ENCODE assay signal across 28 mouse cellular contexts in the genomic region with DNA sequence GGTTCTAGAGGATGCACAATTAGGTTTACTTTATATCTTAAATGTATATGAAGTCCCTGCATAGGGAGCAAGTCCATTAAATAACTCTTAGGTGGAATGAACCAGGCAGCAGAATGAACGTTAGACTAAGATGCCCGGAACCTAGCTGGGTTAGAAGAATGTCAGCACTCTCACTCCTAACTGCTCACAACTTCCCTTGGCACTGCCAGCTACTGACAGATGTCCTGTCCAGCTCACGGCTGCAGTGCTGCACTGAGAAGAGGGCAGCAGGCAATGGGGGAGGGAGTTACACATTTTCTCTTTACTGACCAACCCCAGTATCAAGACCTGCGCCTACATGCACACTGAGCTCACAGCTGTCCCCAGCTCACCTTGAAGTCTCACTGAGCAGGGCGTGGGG. TPM values are rescaled to one million over a fixed set of nuclear protein-coding genes. Genes with fewer than 3 reads are reported as not detected.
DNase-seq lines count a peak whose midpoint lies in the region; ATAC-seq and TF ChIP-seq lines count a peak whose summit lies in the region.
"Had no signal": no experiment of that assay in that cellular context is flagged by ENCODE, and none has a peak within 500 bp of the region (broad histone marks: within the 10 kb centered on the region; RNA-seq: fewer than 3 reads in every experiment).

No protein-coding gene starts in this region.

- ATAC-seq in hindbrain, postnatal 0 days = 0 out of 2 replicates have a peak, but pooled peaks have one; percentile 16
- ATAC-seq in hindbrain, embryonic 14.5 days (ENCODE audit: low FRiP score) = no peak
- ATAC-seq in lung, embryonic 15.5 days (ENCODE audit: borderline replicate concordance, extremely low read depth, low FRiP score, low TSS enrichment) = no peak; the same call in 1 of the 2 replicates
- ATAC-seq: activated CD4-positive, CD25-positive, alpha-beta regulatory T cell, adult 4 months; forebrain, embryonic 14.5 days had no signal

- no peaks in the 10 kb centered on the region for H3K4me1 ChIP-seq in hindbrain, postnatal 0 days (ENCODE audit: insufficient read depth, low read length)
- no peaks in the 10 kb centered on the region for H3K4me1 ChIP-seq in hindbrain, embryonic 14.5 days (replicated peaks; ENCODE audit: control insufficient read depth, insufficient read depth, low read length)
- H3K4me1 ChIP-seq in lung, embryonic 15.5 days = peaks cover 12% of the 10 kb centered on the region
- H3K4me1 ChIP-seq in lung, adult 2 months (ENCODE audit: control insufficient read depth, insufficient read depth, low read length) = no peaks in the 10 kb centered on the region
- no peaks in the 10 kb centered on the region for H3K4me1 ChIP-seq in CH12.LX (ENCODE audit: control insufficient read depth in 1 of 2, insufficient read depth in 2 of 2)
- no peaks in the 10 kb centered on the region for H3K4me1 ChIP-seq in MEL (ENCODE audit: control insufficient read depth in 1 of 2, insufficient read depth in 2 of 2, low read length in 2 of 2)
- H3K4me1 ChIP-seq: forebrain, embryonic 10.5 days; hindbrain, embryonic 10.5 days; hindbrain, embryonic 13.5 days had no signal

- no peak for DNase-seq in hindbrain, postnatal 0 days (ENCODE audit: low spot score)
- no peak for DNase-seq in hindbrain, embryonic 14.5 days (ENCODE audit: low spot score)
- no peak for DNase-seq in lung, adult 2 months
- DNase-seq in CH12.LX (ENCODE audit: extremely low read depth) (no peak), MEL (ENCODE audit: low read depth, low spot score) (no peak), MN1 (ENCODE audit: low spot score) (no peak)
- DNase-seq in B cell, adult 2 months = no peak
- DNase-seq: adrenal gland, adult 8-10 months; adrenal gland, postnatal 25 days; cerebellum, adult 11-12 months; cerebellum, adult 8-10 months; cerebellum, postnatal 10 days; cerebellum, postnatal 36 days; gastrocnemius, postnatal 36 days had no signal

- TF ChIP-seq RAD21 in CH12.LX (IDR thresholded peaks at IDR 0.05; ENCODE audit: low read depth, low read length) (no peak), MEL (IDR thresholded peaks at IDR 0.05; ENCODE audit: low read depth, low read length) (no peak)

- H3K9me3 ChIP-seq in hindbrain, postnatal 0 days (ENCODE audit: low read length) = no peaks in the 10 kb centered on the region
- H3K9me3 ChIP-seq in hindbrain, embryonic 14.5 days (ENCODE audit: control insufficient read depth, low read length) = no peaks in the 10 kb centered on the region
- no peaks in the 10 kb centered on the region for H3K9me3 ChIP-seq in lung, embryonic 15.5 days
- H3K9me3 ChIP-seq in CH12.LX (replicated peaks; ENCODE audit: low read length) (no peaks in the 10 kb centered on the region), MEL (replicated peaks; ENCODE audit: insufficient read depth, low read length) (no peaks in the 10 kb centered on the region)
- H3K9me3 ChIP-seq: forebrain, embryonic 10.5 days; G1E; hindbrain, embryonic 10.5 days; hindbrain, embryonic 13.5 days had no signal

- peaks cover 30% of the 10 kb centered on the region for H3K36me3 ChIP-seq in hindbrain, postnatal 0 days (ENCODE audit: insufficient read depth, low read length)
- H3K36me3 ChIP-seq in hindbrain, embryonic 14.5 days (replicated peaks; ENCODE audit: control insufficient read depth, insufficient read depth) = peaks cover 70% of the 10 kb centered on the region
- peaks cover 61% of the 10 kb centered on the region for H3K36me3 ChIP-seq in lung, embryonic 15.5 days
- peaks cover 75 to 94% of the 10 kb centered on the region in 2 experiments for H3K36me3 ChIP-seq in CH12.LX (replicated peaks in 1 of 2; ENCODE audit: control insufficient read depth in 1 of 2, insufficient read depth in 1 of 2, low read length in 1 of 2)
- peaks cover 0 to 47% of the 10 kb centered on the region in 2 experiments; a peak in 3 of 4 replicates for H3K36me3 ChIP-seq in MEL (ENCODE audit: control insufficient read depth in 1 of 2, insufficient read depth in 2 of 2, low read length in 2 of 2)

- no peak overlapping the region for H3K4me2 ChIP-seq in hindbrain, postnatal 0 days (ENCODE audit: low read depth, low read length)
- H3K4me2 ChIP-seq in hindbrain, embryonic 14.5 days (replicated peaks) = no peak overlapping the region
- H3K4me2 ChIP-seq in lung, embryonic 15.5 days = no peak overlapping the region
- no peak overlapping the region for H3K4me2 ChIP-seq in CH12.LX (ENCODE audit: insufficient read depth, low read depth, poor library complexity, severe bottlenecking)
- H3K4me2 ChIP-seq: heart, embryonic 11.5 days; hindbrain, embryonic 13.5 days had no signal

- no peak for TF ChIP-seq POLR2A in lung, adult 2 months (IDR thresholded peaks at IDR 0.05; ENCODE audit: borderline replicate concordance, extremely low read depth, low read depth, low read length)
- TF ChIP-seq POLR2A in CH12.LX (IDR thresholded peaks at IDR 0.05; ENCODE audit: low read depth, low read length) = peak; percentile 26; the same call in 1 of the 2 replicates
- no peak; a peak in 1 of 4 replicates for TF ChIP-seq POLR2A in MEL (IDR thresholded peaks at IDR 0.05; ENCODE audit: control insufficient read depth in 1 of 2, insufficient read depth in 1 of 2, low read depth in 1 of 2, low read length in 2 of 2, poor library complexity in 1 of 2)

- peaks cover 3% of the 10 kb centered on the region for H3K79me2 ChIP-seq in CH12.LX (replicated peaks; ENCODE audit: control insufficient read depth, extremely low read depth, insufficient read depth, poor library complexity, severe bottlenecking)
- no peaks in the 10 kb centered on the region for H3K79me2 ChIP-seq in MEL (ENCODE audit: control insufficient read depth, insufficient read depth, low read length, poor library complexity)

- H3K27me3 ChIP-seq in hindbrain, postnatal 0 days (ENCODE audit: insufficient read depth, low read length) = no peaks in the 10 kb centered on the region
- no peaks in the 10 kb centered on the region for H3K27me3 ChIP-seq in hindbrain, embryonic 14.5 days (ENCODE audit: control insufficient read depth, insufficient read depth, low read length)
- H3K27me3 ChIP-seq in lung, embryonic 15.5 days = no peaks in the 10 kb centered on the region
- H3K27me3 ChIP-seq in CH12.LX (replicated peaks) = no peaks in the 10 kb centered on the region
- H3K27me3 ChIP-seq in MEL (ENCODE audit: control insufficient read depth in 1 of 2, insufficient read depth in 2 of 2, low read length in 2 of 2) = no peaks in the 10 kb centered on the region
- H3K27me3 ChIP-seq: hindbrain, embryonic 13.5 days had no signal

- dilution Hi-C loops in CH12.LX (cut with MboI; ENCODE audit: extremely low pct_ligation_motif_present, extremely low pct_unique_long_range_greater_than_20kb, low sequenced_read_pairs) = no loop called here

- in situ Hi-C loops in CH12.LX (cut with MboI; ENCODE audit: low pct_ligation_motif_present, low pct_unique_long_range_greater_than_20kb, low sequenced_read_pairs) = no loop called here

- whole genome bisulfite sequencing in hindbrain, postnatal 0 days = 77% methylated on average over 5 of the region's 5 CpGs
- WGBS in hindbrain, embryonic 14.5 days = 93% methylated on average over 5 of the region's 5 CpGs
- 84% methylated on average over 5 of the region's 5 CpGs for WGBS in lung, embryonic 15.5 days
- 74% methylated on average over 5 of the region's 5 CpGs for WGBS in lung, adult 2 months

- no peak overlapping the region for H3K27ac ChIP-seq in hindbrain, postnatal 0 days
- no peak overlapping the region for H3K27ac ChIP-seq in hindbrain, embryonic 14.5 days
- H3K27ac ChIP-seq in lung, embryonic 15.5 days = 0 out of 2 replicates have a peak overlapping the region, but pooled peaks have one; percentile 59
- H3K27ac ChIP-seq in CH12.LX (ENCODE audit: insufficient read depth, low read depth) = no peak overlapping the region
- no peak overlapping the region for H3K27ac ChIP-seq in MEL (ENCODE audit: control insufficient read depth, low read depth, low read length)
- H3K27ac ChIP-seq: forebrain, embryonic 10.5 days; hindbrain, embryonic 10.5 days; hindbrain, embryonic 13.5 days had no signal

- TF ChIP-seq EP300 in CH12.LX (IDR thresholded peaks at IDR 0.05; ENCODE audit: low read length) (no peak), MEL (IDR thresholded peaks at IDR 0.05; ENCODE audit: low read depth in 1 of 2, low read length in 2 of 2) (no peak)

- TF ChIP-seq CTCF in hindbrain, postnatal 0 days (IDR thresholded peaks at IDR 0.05; ENCODE audit: low read depth) = no peak
- TF ChIP-seq CTCF in lung, adult 2 months (IDR thresholded peaks at IDR 0.05; ENCODE audit: insufficient read depth, low read length) = no peak
- TF ChIP-seq CTCF in CH12.LX (conservative IDR thresholded peaks at IDR 0.05 in 1 of 2, IDR thresholded peaks at IDR 0.05 in 1 of 2; ENCODE audit: low read depth in 2 of 2, low read length in 2 of 2) (no peak), MEL (IDR thresholded peaks at IDR 0.05 in 2 of 3, conservative IDR thresholded peaks at IDR 0.05 in 1 of 3; ENCODE audit: control insufficient read depth in 1 of 3, insufficient read depth in 1 of 3, low read depth in 2 of 3, low read length in 3 of 3, poor library complexity in 1 of 3, severe bottlenecking in 1 of 3) (no peak)

- H3K9ac ChIP-seq in hindbrain, postnatal 0 days (replicated peaks; ENCODE audit: low read length) = no peak overlapping the region
- H3K9ac ChIP-seq in hindbrain, embryonic 14.5 days = no peak overlapping the region
- H3K9ac ChIP-seq in lung, embryonic 15.5 days = no peak overlapping the region
- no peak overlapping the region for H3K9ac ChIP-seq in CH12.LX (ENCODE audit: insufficient read depth, low read depth)
- no peak overlapping the region for H3K9ac ChIP-seq in MEL (ENCODE audit: control insufficient read depth, low read depth, low read length, poor library complexity, severe bottlenecking)
- H3K9ac ChIP-seq: hindbrain, embryonic 13.5 days had no signal

- no peak overlapping the region for H3K4me3 ChIP-seq in hindbrain, postnatal 0 days (ENCODE audit: low read length)
- H3K4me3 ChIP-seq in hindbrain, embryonic 14.5 days (replicated peaks; ENCODE audit: low read length) = no peak overlapping the region
- H3K4me3 ChIP-seq in lung, embryonic 15.5 days = no peak overlapping the region
- no peak overlapping the region for H3K4me3 ChIP-seq in lung, adult 2 months (replicated peaks; ENCODE audit: extremely low read depth, low read depth, low read length)
- H3K4me3 ChIP-seq in CH12.LX (replicated peaks in 1 of 3; ENCODE audit: low read depth in 2 of 3, low read length in 2 of 3, poor library complexity in 1 of 3) (no peak overlapping the region), MEL (ENCODE audit: control insufficient read depth in 1 of 2, insufficient read depth in 1 of 2, low read depth in 2 of 2, low read length in 2 of 2) (no peak overlapping the region)
- H3K4me3 ChIP-seq: forebrain, embryonic 10.5 days; hindbrain, embryonic 10.5 days; hindbrain, embryonic 13.5 days had no signal

RNA-seq across cellular contexts. Expression of gene Gm21885, which starts 5.4 kb away (rescaled TPM):
- not detected in 2 replicates for total RNA-seq in hindbrain, postnatal 0 days (2014; rRNA removed)
- 0.24 TPM in 1 of 2 replicates, not detected in the other for polyA plus RNA-seq in hindbrain, postnatal 0 days (2015; fragmentation: Nextera tagmentation; extraction: Ambion mirVana)
- polyA plus RNA-seq in hindbrain, embryonic 14.5 days (2014; fragmentation: Nextera tagmentation; extraction: Ambion mirVana) = 0.38 TPM in 1 of 2 replicates, not detected in the other
- polyA plus RNA-seq in lung, embryonic 15.5 days (2015; fragmentation: Nextera tagmentation; extraction: Ambion mirVana) = not detected in 2 replicates
- not detected in 2 replicates for polyA plus RNA-seq in lung, adult 2 months (2012; rRNA removed)
- total RNA-seq in CH12.LX (2012; rRNA removed) (0.21 and 0.55 TPM in 2 replicates), CH12.LX (2014; rRNA removed) (not detected in 2 replicates), MEL (2012; rRNA removed) (not detected in 2 replicates)
- polyA plus RNA-seq in CH12.LX (2012; ENCODE audit: insufficient read length, low read depth) (0.30 and 0.33 TPM in 2 replicates), MEL (2012; ENCODE audit: insufficient read depth in 1 of 2, insufficient read length in 2 of 2, low read depth in 1 of 2, low replicate concordance in 2 of 2, missing spikeins in 1 of 2) (under 1 TPM in 1 of 2 experiments, not detected in 1; 0.74 TPM)
- total RNA-seq: adrenal gland, adult 8-10 months; adrenal gland, postnatal 25 days; G1E; gastrocnemius, adult 8-10 months; gastrocnemius, postnatal 36 days; granulocyte monocyte progenitor cell, adult 5-6 weeks; heart, postnatal 25 days had no signal
- polyA plus RNA-seq: brain, embryonic 14.5 days; cortical plate, adult 2 months; embryonic facial prominence, embryonic 11.5 days; forebrain, embryonic 10.5 days; forebrain, embryonic 14.5 days; G1E; heart, embryonic 11.5 days; hindbrain, embryonic 10.5 days had no signal

RNA-seq across cellular contexts. Expression of gene Luc7l3, which starts 34.7 kb away (rescaled TPM):
- total RNA-seq in hindbrain, postnatal 0 days (2014; rRNA removed) = 36.8 and 44.3 TPM in 2 replicates
- 101 and 115 TPM in 2 replicates for polyA plus RNA-seq in hindbrain, postnatal 0 days (2015; fragmentation: Nextera tagmentation; extraction: Ambion mirVana)
- 94.9 and 105 TPM in 2 replicates for polyA plus RNA-seq in hindbrain, embryonic 14.5 days (2014; fragmentation: Nextera tagmentation; extraction: Ambion mirVana)
- polyA plus RNA-seq in lung, embryonic 15.5 days (2015; fragmentation: Nextera tagmentation; extraction: Ambion mirVana) = 107 TPM in 2 replicates
- polyA plus RNA-seq in lung, adult 2 months (2012; rRNA removed) = 10.0 and 16.1 TPM in 2 replicates
- total RNA-seq in CH12.LX (2012; rRNA removed) (57.7 and 82.3 TPM in 2 replicates), CH12.LX (2014; rRNA removed) (69.8 and 82.2 TPM in 2 replicates), MEL (2012; rRNA removed) (47.3 and 52.3 TPM in 2 replicates)
- polyA plus RNA-seq in CH12.LX (2012; ENCODE audit: insufficient read length, low read depth) (246 and 318 TPM in 2 replicates), MEL (2012; ENCODE audit: insufficient read depth in 1 of 2, insufficient read length in 2 of 2, low read depth in 1 of 2, low replicate concordance in 2 of 2, missing spikeins in 1 of 2) (10 to 100 TPM; 54.7 to 90.5 TPM)

RNA-seq across cellular contexts. Expression of gene Ankrd40, which starts 40.7 kb away (rescaled TPM):
- 48.1 and 69.1 TPM in 2 replicates for total RNA-seq in hindbrain, postnatal 0 days (2014; rRNA removed)
- polyA plus RNA-seq in hindbrain, postnatal 0 days (2015; fragmentation: Nextera tagmentation; extraction: Ambion mirVana) = 15.1 and 16.2 TPM in 2 replicates
- 12.8 and 12.9 TPM in 2 replicates for polyA plus RNA-seq in hindbrain, embryonic 14.5 days (2014; fragmentation: Nextera tagmentation; extraction: Ambion mirVana)
- 25.5 and 25.6 TPM in 2 replicates for polyA plus RNA-seq in lung, embryonic 15.5 days (2015; fragmentation: Nextera tagmentation; extraction: Ambion mirVana)
- polyA plus RNA-seq in lung, adult 2 months (2012; rRNA removed) = 193 and 235 TPM in 2 replicates
- total RNA-seq in CH12.LX (2012; rRNA removed) = 55.7 and 56.0 TPM in 2 replicates
- total RNA-seq in CH12.LX (2014; rRNA removed) = 62.0 and 64.5 TPM in 2 replicates
- 97.4 and 98.8 TPM in 2 replicates for polyA plus RNA-seq in CH12.LX (2012; ENCODE audit: insufficient read length, low read depth)
- total RNA-seq in MEL (2012; rRNA removed) = 37.1 and 39.4 TPM in 2 replicates
- polyA plus RNA-seq in MEL (2012; ENCODE audit: insufficient read depth in 1 of 2, insufficient read length in 2 of 2, low read depth in 1 of 2, low replicate concordance in 2 of 2, missing spikeins in 1 of 2) = 10 to 100 TPM in 1 of 2 experiments, not detected in 1; 60.0 TPM

RNA-seq across cellular contexts. Expression of gene Wfikkn2, which starts 41.3 kb away (rescaled TPM):
- 7.0 and 10.1 TPM in 2 replicates for total RNA-seq in hindbrain, postnatal 0 days (2014; rRNA removed)
- polyA plus RNA-seq in hindbrain, postnatal 0 days (2015; fragmentation: Nextera tagmentation; extraction: Ambion mirVana) = 10.4 and 10.5 TPM in 2 replicates
- 5.7 and 6.8 TPM in 2 replicates for polyA plus RNA-seq in hindbrain, embryonic 14.5 days (2014; fragmentation: Nextera tagmentation; extraction: Ambion mirVana)
- polyA plus RNA-seq in lung, embryonic 15.5 days (2015; fragmentation: Nextera tagmentation; extraction: Ambion mirVana) = 1.2 and 1.5 TPM in 2 replicates
- polyA plus RNA-seq in lung, adult 2 months (2012; rRNA removed) = 1.4 and 1.7 TPM in 2 replicates
- 0.04 and 0.08 TPM in 2 replicates for total RNA-seq in CH12.LX (2012; rRNA removed)
- total RNA-seq in CH12.LX (2014; rRNA removed) = 0.08 TPM in 1 of 2 replicates, not detected in the other
- 0.10 and 0.11 TPM in 2 replicates for polyA plus RNA-seq in CH12.LX (2012; ENCODE audit: insufficient read length, low read depth)
- not detected in 2 replicates for total RNA-seq in MEL (2012; rRNA removed)
- polyA plus RNA-seq in MEL (2012; ENCODE audit: insufficient read depth in 1 of 2, insufficient read length in 2 of 2, low read depth in 1 of 2, low replicate concordance in 2 of 2, missing spikeins in 1 of 2) = not detected
- total RNA-seq: granulocyte monocyte progenitor cell, adult 5-6 weeks had no signal
